Mouse (Mus musculus) cerebellum, adult 9-11 months (tissue): ENCODE data around the gene Gatd1.

Experiments
- DNase-seq: peaks from one replicate; pipeline ENCODE4 v3.0.0; 2022

Gatd1 gene

DNA sequence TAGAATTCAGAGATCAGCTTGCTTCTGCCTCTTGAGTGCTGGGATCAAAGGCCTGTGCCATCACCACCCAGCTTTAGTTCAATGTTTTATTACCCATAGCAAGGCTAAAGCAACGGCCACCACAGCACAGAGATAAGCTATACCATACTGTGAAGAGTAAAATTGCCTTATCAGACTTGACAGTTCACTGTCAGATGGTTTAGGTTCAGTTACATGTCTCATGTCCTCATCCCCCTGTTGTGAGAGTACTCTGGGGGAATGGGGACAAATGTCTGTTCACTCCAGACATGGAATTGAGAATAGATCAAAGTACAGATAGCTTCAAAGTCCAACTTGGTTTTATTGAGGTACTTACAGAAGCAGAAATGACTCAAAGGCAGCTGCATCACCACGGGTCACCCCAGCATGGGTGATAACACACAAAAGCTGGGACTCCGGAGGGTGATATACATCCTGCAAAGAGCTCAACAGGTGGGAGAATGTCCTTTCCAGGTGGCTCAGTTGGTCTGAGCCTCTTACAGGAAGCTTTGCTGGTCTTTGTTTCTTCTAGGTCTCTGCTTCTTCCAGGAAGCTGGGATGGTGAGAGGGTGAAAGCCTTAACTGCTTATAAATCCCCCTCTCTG is 25.3 kb downstream of the Gatd1 start:
- DNase-seq, result no peak

DNA sequence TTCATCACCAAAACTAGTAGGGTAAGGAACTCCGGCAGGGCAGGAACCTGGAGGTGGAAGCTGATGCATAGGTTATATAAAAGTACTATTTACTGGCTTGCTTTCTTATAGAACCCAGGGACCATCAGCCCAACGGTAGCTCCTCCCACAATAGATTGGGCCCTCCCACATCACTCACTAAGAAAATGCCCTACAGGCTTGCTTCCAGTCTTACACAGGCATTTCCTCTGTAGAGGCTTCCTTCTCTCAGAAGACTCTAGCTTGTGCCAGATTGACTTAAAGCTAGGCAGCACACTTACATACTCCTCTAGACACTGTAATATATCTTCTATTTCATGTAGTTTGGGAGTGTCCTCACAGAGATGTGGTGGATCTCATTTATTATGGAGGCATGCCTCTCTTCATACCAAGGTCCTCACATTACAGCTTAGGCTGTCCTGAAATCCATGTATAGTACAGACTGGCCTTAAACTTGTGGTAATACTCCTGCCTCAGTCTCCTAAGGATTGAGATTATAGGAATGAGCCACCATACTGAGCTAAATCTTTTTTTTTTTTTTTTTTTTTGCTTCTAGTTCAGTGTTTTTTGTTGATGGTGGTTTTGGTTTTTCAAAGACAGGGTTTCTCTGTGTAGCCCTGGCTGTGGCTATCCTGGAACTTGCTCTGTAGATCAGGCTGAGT is 26.0 kb downstream of the Gatd1 start:
- no peak for DNase-seq

- no peak for DNase-seq
These were observed 32.7 kb downstream of the Gatd1 start for GRCm38 (mm10) chr7:141381068-141381835.

DNA sequence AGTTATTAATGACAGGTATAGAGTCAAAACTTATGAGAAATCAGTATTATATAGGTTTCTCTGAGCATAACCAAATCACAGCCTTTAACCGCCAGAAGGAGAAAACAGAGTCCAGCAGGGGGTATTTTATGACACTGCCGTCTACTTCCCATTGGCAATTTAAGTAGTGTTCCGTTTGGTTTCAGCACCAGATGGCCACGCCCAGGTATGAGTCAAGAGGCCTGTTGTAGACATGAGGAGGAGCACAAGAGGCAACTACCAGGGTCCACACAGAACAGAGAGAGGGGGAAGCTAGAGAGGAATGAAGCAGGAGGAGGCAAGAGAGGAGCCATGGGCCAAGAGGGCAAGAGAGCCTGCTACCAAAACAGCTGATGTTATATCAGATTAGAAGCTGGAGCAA is 34.4 kb downstream of the Gatd1 start:
- DNase-seq, result no peak

- no peak for DNase-seq
These were observed 39.5 kb downstream of the Gatd1 start for GRCm38 (mm10) chr7:141374399-141374798.

- no peak for DNase-seq
These were observed 40.3 kb downstream of the Gatd1 start for GRCm38 (mm10) chr7:141373611-141374010.

GRCm38 (mm10) chr7:141371942-141372595 is 41.9 kb downstream of the Gatd1 start:
- DNase-seq, result no peak

- no peak for DNase-seq
These were observed 44.0 kb downstream of the Gatd1 start for GRCm38 (mm10) chr7:141369918-141370317.

- no peak for DNase-seq
These were observed 46.6 kb downstream of the Gatd1 start for GRCm38 (mm10) chr7:141367358-141367757.

DNA sequence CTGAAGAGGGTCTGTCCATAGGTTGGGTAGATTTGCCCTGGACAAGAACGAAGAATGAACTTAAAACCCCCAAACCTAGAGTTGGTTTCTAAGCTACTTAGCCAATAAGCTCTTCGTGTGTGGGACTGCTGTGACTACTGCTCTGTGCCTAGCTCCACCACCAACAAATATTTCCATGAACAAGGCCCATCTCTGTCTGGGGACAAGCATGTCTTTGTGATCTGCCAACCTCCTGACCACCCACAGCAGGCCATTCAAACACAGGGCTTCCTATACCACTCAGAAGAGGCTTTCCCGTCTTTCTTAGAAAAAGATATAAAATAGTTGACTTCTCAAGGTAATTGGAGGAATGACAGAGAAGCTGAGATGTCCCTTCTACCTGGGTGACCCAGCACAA is 48.9 kb downstream of the Gatd1 start:
- no peak for DNase-seq

DNA sequence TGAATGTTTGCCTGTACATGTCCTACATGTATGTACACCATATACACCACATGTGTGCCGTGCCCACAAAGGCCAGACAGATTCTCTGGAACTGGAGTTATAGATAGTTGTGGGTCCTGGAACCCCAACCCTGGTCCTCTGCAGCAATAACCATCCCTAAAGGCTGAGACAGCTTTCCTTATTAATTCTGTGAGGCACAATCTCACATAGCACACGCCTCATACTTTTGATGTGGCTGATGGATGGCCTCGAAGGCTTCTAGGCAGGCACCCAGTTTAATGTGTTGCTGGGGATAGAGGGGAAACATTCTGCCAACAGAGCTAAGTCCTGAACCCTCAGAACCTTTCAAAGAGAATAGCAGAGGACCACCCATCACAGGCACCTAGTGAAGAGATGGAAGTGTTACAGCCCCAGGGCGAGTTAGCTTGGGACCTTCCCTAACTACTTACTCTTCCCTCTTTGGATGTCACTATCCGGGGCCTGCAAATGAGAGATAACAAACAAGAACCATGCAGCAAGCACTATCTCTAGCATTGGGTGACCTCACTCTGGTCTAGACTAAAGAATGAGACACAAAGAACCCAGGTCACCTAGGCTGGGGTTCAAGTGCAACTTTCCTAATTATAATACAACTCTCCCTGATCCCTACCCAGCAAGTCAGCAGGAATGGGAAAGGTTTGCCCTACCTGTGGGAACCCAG is 49.4 kb downstream of the Gatd1 start:
- no peak for DNase-seq

DNA sequence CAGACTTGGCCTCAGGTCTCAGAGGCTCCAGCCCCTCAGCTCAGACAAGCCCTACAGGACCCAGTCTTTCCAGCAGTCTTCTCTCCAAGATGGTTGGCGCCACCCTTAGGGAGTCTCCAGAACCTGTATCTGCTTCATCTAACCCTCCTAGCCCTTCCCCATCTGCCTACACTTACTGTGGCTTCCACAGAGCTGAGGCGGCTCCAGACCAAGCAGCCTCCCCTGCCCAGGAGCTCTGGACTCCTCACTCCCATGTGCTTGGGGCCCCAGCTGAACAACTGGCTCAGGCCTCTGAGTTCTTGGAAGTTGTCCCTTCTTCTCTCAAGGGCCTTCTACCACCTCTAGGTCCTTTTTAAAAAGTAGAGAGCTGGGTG is 50.2 kb downstream of the Gatd1 start:
- peak; percentile 25 for DNase-seq

- DNase-seq, result peak; percentile 81
These were observed 50.7 kb downstream of the Gatd1 start for GRCm38 (mm10) chr7:141363106-141363751.

DNA sequence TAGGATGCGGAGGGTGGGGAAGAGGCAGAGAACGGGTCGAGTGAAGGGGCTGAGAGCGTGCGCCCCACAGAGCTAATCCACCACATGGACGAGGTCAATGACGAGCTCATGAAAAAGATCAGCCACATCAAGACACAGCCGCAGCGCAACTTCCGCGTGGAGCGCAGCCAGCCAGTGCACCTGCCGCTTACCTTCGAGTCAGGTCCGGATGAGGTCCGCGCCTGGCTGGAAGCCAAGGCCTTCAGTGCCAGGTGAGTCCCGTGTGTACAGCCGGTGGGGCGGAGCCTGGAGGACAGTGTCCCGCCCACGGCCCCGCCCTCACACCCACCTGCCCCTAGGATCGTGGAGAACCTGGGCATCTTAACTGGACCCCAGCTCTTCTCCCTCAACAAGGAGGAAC is 52.4 kb downstream of the Gatd1 start:
- peak; percentile 83 for DNase-seq
